Mouse (Mus musculus): ENCODE data around the gene Ski. TPM values are rescaled to one million over a fixed set of nuclear protein-coding genes. Genes with fewer than 3 reads are reported as not detected.

Gene Ski
- polyA plus RNA-seq, 1 experiment: 63.9 TPM

DNA sequence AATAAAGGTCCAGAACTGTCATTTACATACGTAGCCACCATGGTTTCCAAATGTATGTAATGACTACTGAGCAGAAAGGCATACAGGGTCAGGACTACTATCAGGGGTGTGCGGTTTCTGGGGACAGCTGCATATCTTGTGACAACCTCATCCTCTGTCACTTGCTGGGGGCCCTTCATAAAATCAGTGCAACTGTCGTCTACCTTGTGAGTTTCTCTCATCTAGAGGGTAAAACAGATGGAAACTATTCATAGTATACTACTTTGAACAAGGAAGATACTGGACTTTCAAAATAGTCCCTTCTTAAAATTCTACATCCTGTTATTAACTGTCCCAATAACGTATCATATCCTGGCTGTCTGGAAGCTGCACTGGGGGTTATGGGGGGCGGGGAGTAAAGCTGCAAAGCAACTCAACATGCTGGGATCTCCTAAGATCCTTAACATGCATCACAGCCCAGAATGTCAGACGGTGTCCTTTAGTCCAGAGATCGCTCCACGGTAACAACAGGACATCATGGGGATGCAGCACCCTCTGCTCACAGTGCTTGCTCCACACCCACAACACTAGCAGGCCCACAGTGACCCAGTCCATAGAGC lies 51.7 kb downstream of the Ski start:
- Histone ChIP-seq H3K4me3 (ENCODE audit: insufficient read depth, low read length) (no peak overlapping the region), H3K4me1 (ENCODE audit: control insufficient read depth, insufficient read depth, low read length) (peaks cover 27% of the 10 kb centered on the region), H3K27ac (ENCODE audit: insufficient read depth, low read depth, low read length) (no peak overlapping the region)
- TF ChIP-seq POLR2A (IDR thresholded peaks at IDR 0.05; ENCODE audit: borderline replicate concordance, low read depth, low read length) (no peak), CTCF (IDR thresholded peaks at IDR 0.05; ENCODE audit: low read depth, low read length) (no peak)

DNA sequence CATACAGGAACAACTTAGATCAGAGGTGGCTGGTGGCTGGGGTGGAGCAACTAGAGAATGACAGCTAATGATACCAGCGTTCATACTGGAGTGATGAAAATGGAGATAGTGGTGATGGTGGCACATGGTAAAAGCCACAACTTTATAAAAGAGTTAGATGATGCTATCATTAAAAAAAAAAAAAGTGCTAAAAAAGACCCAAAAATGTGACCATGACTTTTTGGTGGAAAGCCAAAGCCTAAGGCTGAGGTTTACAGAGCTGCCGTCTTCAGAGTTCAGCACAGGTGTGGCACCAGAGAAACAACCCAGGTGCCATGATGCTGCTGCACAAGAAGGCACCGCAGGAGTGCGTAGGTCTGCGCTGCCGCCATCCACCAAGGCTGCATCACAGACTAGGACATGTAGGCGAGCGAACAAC lies 53.5 kb downstream of the Ski start:
- TF ChIP-seq POLR2A (IDR thresholded peaks at IDR 0.05; ENCODE audit: borderline replicate concordance, low read depth, low read length): no peak
- TF ChIP-seq CTCF (IDR thresholded peaks at IDR 0.05; ENCODE audit: low read depth, low read length): no peak
- no peak overlapping the region for H3K27ac ChIP-seq (ENCODE audit: insufficient read depth, low read depth, low read length)
- peaks cover 39% of the 10 kb centered on the region for H3K4me1 ChIP-seq (ENCODE audit: control insufficient read depth, insufficient read depth, low read length)
- H3K4me3 ChIP-seq (ENCODE audit: insufficient read depth, low read length): no peak overlapping the region

GRCm38 (mm10) chr4:155165861-155166260 lies 56.5 kb downstream of the Ski start:
- no peak for TF ChIP-seq CTCF (IDR thresholded peaks at IDR 0.05; ENCODE audit: low read depth, low read length)
- no peak for TF ChIP-seq POLR2A (IDR thresholded peaks at IDR 0.05; ENCODE audit: borderline replicate concordance, low read depth, low read length)
- Histone ChIP-seq H3K27ac (ENCODE audit: insufficient read depth, low read depth, low read length) (no peak overlapping the region), H3K4me1 (ENCODE audit: control insufficient read depth, insufficient read depth, low read length) (peaks cover 52% of the 10 kb centered on the region), H3K4me3 (ENCODE audit: insufficient read depth, low read length) (no peak overlapping the region)

DNA sequence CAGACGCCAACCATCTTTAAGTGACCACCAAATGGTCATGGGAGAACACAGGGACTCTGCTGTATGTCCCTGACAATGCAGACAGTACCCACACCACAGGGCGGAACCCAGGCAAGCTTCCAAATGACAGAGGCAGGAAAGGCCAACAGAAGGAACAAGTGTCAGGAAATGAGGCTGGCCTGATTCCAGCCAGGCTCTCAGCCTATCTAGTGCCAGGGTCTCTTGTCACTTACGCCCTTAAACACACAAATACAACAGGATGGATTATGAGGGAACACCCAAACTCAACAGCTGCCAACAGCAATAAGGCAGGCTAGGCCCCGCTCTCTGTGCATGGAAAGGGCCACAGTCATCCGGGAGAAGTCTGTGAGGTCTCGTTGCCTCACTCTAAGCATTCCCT lies 57.8 kb downstream of the Ski start:
- no peak for TF ChIP-seq POLR2A (IDR thresholded peaks at IDR 0.05; ENCODE audit: borderline replicate concordance, low read depth, low read length)
- no peak for TF ChIP-seq CTCF (IDR thresholded peaks at IDR 0.05; ENCODE audit: low read depth, low read length)
- peak overlapping the region; percentile 34 for H3K27ac ChIP-seq (ENCODE audit: insufficient read depth, low read depth, low read length)
- H3K4me3 ChIP-seq (ENCODE audit: insufficient read depth, low read length): no peak overlapping the region
- peaks cover 56% of the 10 kb centered on the region for H3K4me1 ChIP-seq (ENCODE audit: control insufficient read depth, insufficient read depth, low read length)

DNA sequence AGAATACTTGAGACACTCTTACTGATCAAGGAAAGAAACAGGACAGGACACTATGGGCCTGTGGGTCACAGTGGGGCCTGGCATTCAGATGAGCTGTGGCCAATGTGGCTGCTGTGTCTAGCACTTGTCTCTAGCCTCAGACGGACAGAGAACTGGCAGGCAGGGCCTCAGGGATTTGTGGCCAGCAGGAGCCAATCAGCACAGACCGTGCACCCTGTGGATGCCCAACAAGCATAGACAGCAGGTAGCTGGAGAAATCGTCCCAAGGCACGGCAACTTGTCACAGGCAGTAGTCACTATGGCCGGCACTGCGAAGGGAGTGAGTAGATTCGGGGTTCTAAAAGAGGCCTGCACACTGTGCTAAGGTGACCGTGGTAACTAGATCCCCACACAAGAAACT lies 58.7 kb downstream of the Ski start:
- no peak overlapping the region for H3K27ac ChIP-seq (ENCODE audit: insufficient read depth, low read depth, low read length)
- H3K4me3 ChIP-seq (ENCODE audit: insufficient read depth, low read length): no peak overlapping the region
- TF ChIP-seq CTCF (IDR thresholded peaks at IDR 0.05; ENCODE audit: low read depth, low read length): no peak
- TF ChIP-seq POLR2A (IDR thresholded peaks at IDR 0.05; ENCODE audit: borderline replicate concordance, low read depth, low read length): no peak
- H3K4me1 ChIP-seq (ENCODE audit: control insufficient read depth, insufficient read depth, low read length): peaks cover 56% of the 10 kb centered on the region

GRCm38 (mm10) chr4:155163320-155163651 lies 59.1 kb downstream of the Ski start:
- Histone ChIP-seq H3K4me1 (ENCODE audit: control insufficient read depth, insufficient read depth, low read length) (peaks cover 56% of the 10 kb centered on the region), H3K27ac (ENCODE audit: insufficient read depth, low read depth, low read length) (peak overlapping the region; percentile 85), H3K4me3 (ENCODE audit: insufficient read depth, low read length) (peak overlapping the region; percentile 33)
- TF ChIP-seq POLR2A (IDR thresholded peaks at IDR 0.05; ENCODE audit: borderline replicate concordance, low read depth, low read length): no peak
- no peak for TF ChIP-seq CTCF (IDR thresholded peaks at IDR 0.05; ENCODE audit: low read depth, low read length)

DNA sequence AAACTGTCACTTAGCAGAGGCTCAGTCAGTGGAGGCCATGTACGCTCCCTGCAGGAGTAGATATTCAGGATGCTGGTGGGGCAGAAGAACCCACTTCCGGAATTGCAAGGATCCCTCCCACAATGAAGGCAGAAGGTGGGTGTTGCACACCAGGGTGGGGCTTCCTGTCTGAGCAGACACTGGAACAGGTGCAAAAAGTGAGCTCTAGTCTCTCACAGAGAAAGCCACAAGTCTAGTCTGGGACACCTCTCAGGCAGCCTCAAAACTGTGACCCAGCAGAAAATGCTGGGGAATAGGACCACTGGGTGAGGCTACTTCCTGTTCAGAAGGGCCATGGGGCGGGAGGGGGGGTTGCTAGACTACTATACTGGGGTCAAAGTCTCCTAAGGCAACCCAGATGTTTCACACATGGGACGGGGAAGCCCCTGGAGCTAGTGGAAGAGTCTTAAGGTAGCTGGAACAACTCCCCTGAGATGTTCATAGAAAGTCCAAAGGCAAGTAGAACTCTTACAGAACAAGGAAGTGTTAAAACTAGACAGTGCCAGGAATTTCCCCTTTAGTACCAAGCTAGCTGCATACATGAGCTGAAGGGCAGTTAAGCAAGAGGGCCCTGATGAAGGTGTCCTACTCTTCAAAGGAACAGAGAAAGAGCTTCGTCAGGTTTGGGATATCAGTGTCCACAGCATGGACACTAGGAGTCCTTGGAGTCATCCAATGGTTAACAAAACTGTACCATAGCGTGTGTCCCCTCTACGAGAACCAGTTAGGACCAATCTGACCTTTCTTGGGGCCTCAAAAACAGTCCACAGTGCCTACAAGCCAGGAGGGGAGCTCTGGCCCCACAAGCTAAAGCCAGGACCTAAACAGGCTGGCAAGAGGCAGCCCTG lies 59.7 kb downstream of the Ski start:
- TF ChIP-seq CTCF (IDR thresholded peaks at IDR 0.05; ENCODE audit: low read depth, low read length): no peak
- TF ChIP-seq POLR2A (IDR thresholded peaks at IDR 0.05; ENCODE audit: borderline replicate concordance, low read depth, low read length): no peak
- Histone ChIP-seq H3K27ac (ENCODE audit: insufficient read depth, low read depth, low read length) (peak overlapping the region; percentile 85), H3K4me3 (ENCODE audit: insufficient read depth, low read length) (peak overlapping the region; percentile 33), H3K4me1 (ENCODE audit: control insufficient read depth, insufficient read depth, low read length) (peaks cover 56% of the 10 kb centered on the region)

- no peak for TF ChIP-seq POLR2A (IDR thresholded peaks at IDR 0.05; ENCODE audit: borderline replicate concordance, low read depth, low read length)
- TF ChIP-seq CTCF (IDR thresholded peaks at IDR 0.05; ENCODE audit: low read depth, low read length): no peak
- H3K27ac ChIP-seq (ENCODE audit: insufficient read depth, low read depth, low read length): no peak overlapping the region
- peaks cover 38% of the 10 kb centered on the region for H3K4me1 ChIP-seq (ENCODE audit: control insufficient read depth, insufficient read depth, low read length)
- no peak overlapping the region for H3K4me3 ChIP-seq (ENCODE audit: insufficient read depth, low read length)
Observed at GRCm38 (mm10) chr4:155158543-155158917, 63.9 kb downstream of the Ski start.

- H3K4me1 ChIP-seq (ENCODE audit: control insufficient read depth, insufficient read depth, low read length): peaks cover 34% of the 10 kb centered on the region
Observed at GRCm38 (mm10) chr4:155157871-155158542, 64.4 kb downstream of the Ski start.

DNA sequence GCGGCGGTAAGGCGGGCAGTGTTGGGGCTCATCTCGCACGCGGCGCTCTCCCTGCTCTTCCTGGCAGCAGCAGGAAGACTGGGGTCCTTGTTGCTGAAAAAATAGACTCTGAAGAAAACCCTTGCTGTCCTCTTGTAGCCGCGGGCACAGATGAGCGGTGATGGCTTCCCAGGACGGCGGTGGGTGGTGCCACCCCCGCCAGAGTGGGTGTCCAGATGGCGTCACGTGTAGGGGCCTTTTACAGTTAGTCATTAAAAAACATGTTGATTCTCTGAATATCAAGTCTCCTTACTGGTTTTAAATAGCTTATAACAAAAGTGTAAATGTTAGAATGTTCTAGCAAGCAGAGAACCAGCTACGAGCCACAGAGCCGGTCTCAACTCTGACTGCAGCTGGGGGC lies 65.7 kb downstream of the Ski start:
- no peak for TF ChIP-seq POLR2A (IDR thresholded peaks at IDR 0.05; ENCODE audit: borderline replicate concordance, low read depth, low read length)
- TF ChIP-seq CTCF (IDR thresholded peaks at IDR 0.05; ENCODE audit: low read depth, low read length): no peak
- H3K4me3 ChIP-seq (ENCODE audit: insufficient read depth, low read length): no peak overlapping the region
- H3K4me1 ChIP-seq (ENCODE audit: control insufficient read depth, insufficient read depth, low read length): peaks cover 25% of the 10 kb centered on the region
- no peak overlapping the region for H3K27ac ChIP-seq (ENCODE audit: insufficient read depth, low read depth, low read length)

More at GRCm38 (mm10) chr4:155157871-155158542, 64.4 kb downstream of the Ski start:
- Histone ChIP-seq H3K4me3 (ENCODE audit: insufficient read depth, low read length) (no peak overlapping the region), H3K27ac (ENCODE audit: insufficient read depth, low read depth, low read length) (no peak overlapping the region)
- no peak for TF ChIP-seq POLR2A (IDR thresholded peaks at IDR 0.05; ENCODE audit: borderline replicate concordance, low read depth, low read length)
- no peak for TF ChIP-seq CTCF (IDR thresholded peaks at IDR 0.05; ENCODE audit: low read depth, low read length)

Measured in bone marrow macrophage, adult 2 months (primary cell).